Mouse (Mus musculus): ENCODE measurements around the gene Syt12.

The Syt12 gene

DNA sequence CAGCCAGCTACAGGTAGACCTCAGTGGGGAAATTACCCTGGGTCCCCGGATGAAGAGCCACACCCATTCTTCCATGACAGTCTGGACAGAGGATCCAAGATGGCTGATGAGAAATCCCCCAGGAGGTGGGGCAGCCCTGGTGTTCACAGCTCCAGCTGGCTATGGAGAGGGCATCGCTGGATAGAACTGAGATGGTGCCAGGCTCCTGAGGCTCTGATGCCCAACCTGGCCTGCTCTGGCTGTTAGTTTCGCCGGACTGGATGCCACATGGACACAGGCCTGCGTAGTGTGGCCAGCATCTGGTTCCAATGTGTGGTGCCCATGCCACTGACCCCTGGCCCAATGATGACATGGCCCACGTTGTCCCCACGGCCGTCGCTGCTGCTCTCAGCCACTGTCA, 29.8 kb downstream of the Syt12 start:
- no peak for DNase-seq (ENCODE audit: low spot score in 2 of 2)

- DNase-seq (ENCODE audit: low spot score in 2 of 2): no peak
Observed at GRCm38 (mm10) chr19:4446661-4447420, 30.4 kb downstream of the Syt12 start.

DNA sequence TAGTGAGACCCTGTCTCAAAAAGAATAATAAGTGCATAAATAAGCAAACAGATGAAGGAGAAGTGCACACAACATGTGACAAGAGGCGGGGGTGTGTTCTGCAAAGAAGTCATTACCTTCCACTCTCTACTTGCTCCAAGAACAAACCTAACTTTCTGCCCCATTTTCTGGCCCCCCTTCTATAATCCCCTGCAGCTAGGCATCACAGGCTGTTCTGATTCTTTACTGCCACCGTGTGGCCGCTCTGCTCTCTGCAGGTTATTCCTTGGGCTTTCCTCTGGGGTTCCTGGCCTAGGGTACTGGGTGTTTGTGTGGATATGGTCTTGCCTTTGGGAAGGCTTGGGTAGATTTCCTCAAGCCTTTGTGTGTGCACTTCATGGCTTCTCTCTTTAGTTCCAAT, 34.8 kb downstream of the Syt12 start:
- DNase-seq (ENCODE audit: low spot score in 2 of 2): peak; percentile 47 to 83

- no peak for DNase-seq (ENCODE audit: low spot score in 2 of 2)
Observed at GRCm38 (mm10) chr19:4441621-4442161, 35.6 kb downstream of the Syt12 start.

DNA sequence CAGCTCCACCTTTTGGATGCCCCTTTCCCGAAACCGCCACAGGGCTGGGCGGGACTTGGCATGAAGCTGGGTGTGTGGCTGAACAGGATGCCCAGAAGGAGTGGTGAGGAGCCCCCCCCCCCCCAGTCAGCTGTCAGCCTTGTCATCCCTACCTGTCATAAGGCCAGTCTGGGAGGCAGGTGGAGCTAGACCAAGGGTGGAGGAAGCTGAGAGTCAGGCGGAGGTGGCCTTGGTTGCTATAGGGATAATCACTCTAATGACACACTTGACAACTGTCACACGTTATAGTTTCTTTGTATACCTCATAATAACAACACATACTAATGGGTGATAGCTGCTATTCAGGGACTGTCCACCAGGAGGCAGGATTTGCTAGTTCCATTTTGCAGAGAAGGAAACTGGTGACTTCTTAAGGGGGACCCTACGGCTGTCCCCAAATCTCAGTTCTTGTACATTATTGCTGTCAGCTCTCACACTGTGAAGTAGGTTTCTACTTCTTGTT, 36.1 kb downstream of the Syt12 start:
- DNase-seq (ENCODE audit: low spot score in 2 of 2): peak in 1 of 2 experiments; percentile 52

- no peak for DNase-seq (ENCODE audit: low spot score in 2 of 2)
Observed at GRCm38 (mm10) chr19:4440222-4440621, 37.0 kb downstream of the Syt12 start.

GRCm38 (mm10) chr19:4439161-4439801, 38.0 kb downstream of the Syt12 start, which contains the start of gene Rhod:
Gene Rhod (minus strand): TSS chr19:4439432.
- no peak for DNase-seq (ENCODE audit: low spot score in 2 of 2)

DNA sequence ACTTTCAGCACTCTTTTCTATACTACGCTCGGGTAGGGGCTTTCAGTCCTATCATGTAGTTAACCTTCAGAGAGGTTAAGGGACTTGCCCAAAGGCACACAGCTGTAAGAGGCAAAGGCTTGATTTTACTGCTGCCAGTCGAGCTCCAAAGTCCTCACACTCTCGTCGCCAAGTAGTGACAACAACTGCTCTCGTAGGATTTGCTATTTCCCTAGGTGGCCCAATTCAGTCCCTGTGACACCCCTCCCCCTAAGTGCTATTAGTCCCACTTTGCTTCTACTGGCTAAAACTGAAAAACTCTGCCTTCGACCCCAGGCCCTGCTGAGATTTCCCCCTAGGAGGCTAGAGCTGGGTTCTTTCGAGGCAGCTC, 38.5 kb downstream of the Syt12 start:
- DNase-seq (ENCODE audit: low spot score in 2 of 2): no peak

DNA sequence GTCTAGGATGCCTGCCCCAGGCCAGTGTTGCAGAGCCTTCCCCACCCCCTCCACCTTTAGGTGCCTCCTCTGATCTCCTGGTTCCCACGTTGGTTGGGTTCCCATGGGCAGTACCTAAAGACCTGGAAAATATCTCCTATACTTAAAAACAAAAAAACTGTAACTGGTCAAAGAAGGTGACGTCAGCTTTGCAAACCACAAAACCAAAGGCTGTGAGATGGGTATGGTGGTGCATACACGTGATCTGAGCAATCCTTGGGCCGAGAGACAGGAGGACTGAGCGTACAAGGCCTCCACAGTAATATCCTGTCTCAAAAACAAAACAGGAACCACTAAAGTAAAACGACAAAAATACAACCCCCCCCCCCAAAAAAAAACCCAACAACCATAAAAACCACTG, 39.4 kb downstream of the Syt12 start:
- DNase-seq (ENCODE audit: low spot score in 2 of 2): no peak

- DNase-seq (ENCODE audit: low spot score in 2 of 2): no peak
Observed at GRCm38 (mm10) chr19:4436254-4436653, 41.0 kb downstream of the Syt12 start.

GRCm38 (mm10) chr19:4434999-4435398, 42.2 kb downstream of the Syt12 start:
- DNase-seq (ENCODE audit: low spot score in 2 of 2): no peak

GRCm38 (mm10) chr19:4433756-4434155, 43.5 kb downstream of the Syt12 start:
- DNase-seq (ENCODE audit: low spot score in 2 of 2): no peak

GRCm38 (mm10) chr19:4430091-4430620, 47.1 kb downstream of the Syt12 start:
- no peak for DNase-seq (ENCODE audit: low spot score in 2 of 2)

DNA sequence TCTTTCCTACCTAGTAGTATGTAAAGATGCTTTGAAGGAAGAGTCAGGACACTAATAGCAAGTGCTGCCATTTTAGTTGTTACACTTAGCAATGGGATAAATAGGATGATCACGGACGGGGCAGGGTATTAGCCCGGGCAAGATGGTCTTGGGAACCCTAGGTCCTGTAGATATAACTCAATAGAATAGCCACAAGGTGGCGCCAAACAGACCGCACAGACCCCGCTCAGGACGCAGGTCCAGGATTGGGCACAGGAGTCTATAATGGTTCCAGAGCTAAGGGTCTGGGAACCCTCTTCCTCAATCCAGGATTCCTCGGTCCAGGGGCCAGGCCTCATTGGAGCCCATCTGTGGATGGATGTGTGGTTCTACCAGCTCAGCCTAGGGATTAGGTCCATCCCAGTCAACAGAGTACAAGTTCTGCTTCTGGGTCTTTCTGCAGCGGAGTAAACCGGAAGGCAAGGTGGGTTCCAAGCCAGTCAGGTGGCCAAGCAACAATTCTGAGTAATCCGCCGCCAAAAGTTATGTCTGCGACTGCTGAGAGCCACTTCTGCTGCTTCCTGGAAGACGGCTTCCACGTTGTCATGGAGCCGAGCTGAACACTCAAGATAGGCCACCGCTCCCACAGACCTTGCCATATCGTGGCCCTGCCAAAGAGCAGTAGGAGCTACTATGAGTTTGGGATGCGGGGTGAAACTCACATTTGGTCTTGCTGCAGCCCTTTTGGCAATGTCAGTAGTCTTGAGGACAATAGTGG, 51.5 kb downstream of the Syt12 start:
- no peak for DNase-seq (ENCODE audit: low spot score in 2 of 2)

DNA sequence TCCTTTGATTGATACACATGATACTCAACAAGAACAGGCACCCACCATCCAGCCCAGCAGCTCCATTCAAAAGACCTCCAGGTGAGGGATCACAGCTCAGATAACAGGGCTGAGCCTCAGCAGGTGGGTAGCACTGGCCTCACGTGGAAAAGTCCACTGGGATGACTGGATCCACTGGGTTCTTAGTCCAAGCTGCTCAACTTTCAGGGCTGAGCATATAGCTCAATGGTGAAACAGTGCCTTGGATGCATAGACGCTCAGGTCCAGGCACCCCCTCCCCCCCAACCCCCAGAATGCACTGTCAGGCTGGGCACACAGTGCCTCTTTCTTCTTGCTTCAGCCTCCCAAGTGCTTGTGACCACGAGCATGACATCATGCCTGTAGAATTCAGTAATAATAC, 54.2 kb downstream of the Syt12 start:
- no peak for DNase-seq (ENCODE audit: low spot score in 2 of 2)

DNA sequence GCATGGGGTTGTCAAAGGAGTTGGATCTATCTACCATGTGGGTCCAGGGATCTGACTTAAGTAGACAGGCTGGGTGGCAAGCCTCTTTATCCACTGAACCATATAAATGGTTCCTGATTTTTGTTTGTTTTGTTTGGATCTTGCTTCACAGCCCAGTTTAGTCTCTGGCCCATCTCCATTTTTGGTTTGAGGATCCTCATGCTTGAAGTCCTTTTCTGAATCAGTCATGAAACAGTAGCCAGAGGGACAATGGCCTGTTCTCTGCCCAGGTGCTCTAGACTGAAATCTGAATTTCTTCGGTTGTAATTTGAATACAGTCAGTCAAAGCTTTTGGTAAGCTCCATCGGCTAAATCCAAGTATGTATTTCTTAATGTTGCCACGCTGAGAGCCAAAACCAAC, 54.7 kb downstream of the Syt12 start:
- DNase-seq (ENCODE audit: low spot score in 2 of 2): no peak

DNA sequence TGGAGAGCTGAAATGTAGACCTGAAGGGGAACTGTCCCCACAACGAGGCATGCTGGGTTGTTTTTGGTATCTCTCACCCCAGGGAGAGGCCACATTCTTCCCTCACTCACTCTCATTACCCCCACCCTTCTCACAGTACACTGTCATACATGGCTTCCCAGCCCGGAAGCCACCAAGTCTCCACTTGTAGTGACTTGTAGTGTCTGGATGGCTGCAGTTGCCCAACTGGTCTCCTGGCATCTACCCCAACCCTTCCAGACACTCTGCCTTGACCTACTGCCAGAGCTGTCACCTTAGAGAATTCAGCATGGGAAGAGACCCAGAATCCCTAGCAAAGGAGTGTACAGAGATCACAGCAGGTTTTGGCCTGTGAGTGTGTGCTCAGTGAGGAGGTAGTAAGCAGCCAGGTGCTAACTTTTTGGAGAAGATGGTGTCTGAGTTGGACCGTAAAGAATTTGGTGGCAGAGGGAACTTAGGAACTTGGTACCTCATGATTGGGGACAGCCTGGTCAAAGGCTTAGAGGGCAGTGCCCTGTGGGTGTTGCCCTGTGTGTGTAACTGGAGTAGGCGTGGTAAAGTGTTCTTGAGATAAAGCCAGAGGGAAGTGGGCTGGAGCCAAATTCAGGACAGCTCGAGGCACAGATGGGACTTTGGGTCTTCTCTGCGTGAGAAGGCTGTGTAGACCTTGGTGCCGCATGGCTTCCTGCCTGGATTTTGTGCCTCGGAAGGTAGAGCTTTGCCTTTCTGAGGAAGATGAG, 56.9 kb downstream of the Syt12 start:
- peak in 1 of 2 experiments; percentile 55 for DNase-seq (ENCODE audit: low spot score in 2 of 2)

GRCm38 (mm10) chr19:4419711-4420110, 57.5 kb downstream of the Syt12 start:
- no peak for DNase-seq (ENCODE audit: low spot score in 2 of 2)

- no peak for DNase-seq (ENCODE audit: low spot score in 2 of 2)
Observed at GRCm38 (mm10) chr19:4417713-4418112, 59.5 kb downstream of the Syt12 start.

GRCm38 (mm10) chr19:4417183-4417582, 60.1 kb downstream of the Syt12 start:
- peak in 1 of 2 experiments; percentile 63 for DNase-seq (ENCODE audit: low spot score in 2 of 2)

GRCm38 (mm10) chr19:4414631-4415030, 62.6 kb downstream of the Syt12 start:
- DNase-seq (ENCODE audit: low spot score in 2 of 2): no peak

Measured in cerebellum, postnatal 4 days (tissue).